Mouse (Mus musculus): ENCODE results near the gene Phip.

Phip gene

GRCm38 (mm10) chr9:82975342-82976215, at the start of gene Phip:
Gene Phip, minus strand, starts transcription at chr9:82975516.
- peak; percentile 87 for DNase-seq (ENCODE audit: low spot score)

GRCm38 (mm10) chr9:83023724-83024123, 48.4 kb upstream of the Phip start:
- no peak for DNase-seq (ENCODE audit: low spot score)

- DNase-seq (ENCODE audit: low spot score) = no peak
Measured at GRCm38 (mm10) chr9:83014516-83014915, 39.2 kb upstream of the Phip start.

GRCm38 (mm10) chr9:83008306-83008705, 33.0 kb upstream of the Phip start:
- no peak for DNase-seq (ENCODE audit: low spot score)

- DNase-seq (ENCODE audit: low spot score) = no peak
Measured at GRCm38 (mm10) chr9:83001342-83001741, 26.0 kb upstream of the Phip start.

GRCm38 (mm10) chr9:82997765-82998500, 22.6 kb upstream of the Phip start:
- DNase-seq (ENCODE audit: low spot score) = no peak

- DNase-seq (ENCODE audit: low spot score) = no peak
Measured at GRCm38 (mm10) chr9:82976936-82977335, 1.6 kb upstream of the Phip start.

GRCm38 (mm10) chr9:82976219-82976618, 903 bp upstream of the Phip start:
- DNase-seq (ENCODE audit: low spot score) = no peak

GRCm38 (mm10) chr9:82974962-82975341, 364 bp downstream of the Phip start:
- DNase-seq (ENCODE audit: low spot score) = no peak

GRCm38 (mm10) chr9:82974187-82974861, 992 bp downstream of the Phip start:
- DNase-seq (ENCODE audit: low spot score) = peak; percentile 83

GRCm38 (mm10) chr9:82973321-82973892, 1.9 kb downstream of the Phip start:
- DNase-seq (ENCODE audit: low spot score) = no peak

- DNase-seq (ENCODE audit: low spot score) = no peak
Measured at GRCm38 (mm10) chr9:82971433-82971832, 3.9 kb downstream of the Phip start.

- no peak for DNase-seq (ENCODE audit: low spot score)
Measured at GRCm38 (mm10) chr9:82967076-82967621, 8.2 kb downstream of the Phip start.

GRCm38 (mm10) chr9:82963981-82964380, 11.3 kb downstream of the Phip start:
- DNase-seq (ENCODE audit: low spot score) = no peak

- no peak for DNase-seq (ENCODE audit: low spot score)
Measured at GRCm38 (mm10) chr9:82961352-82961751, 14.0 kb downstream of the Phip start.

- DNase-seq (ENCODE audit: low spot score) = no peak
Measured at GRCm38 (mm10) chr9:82955267-82955666, 20.0 kb downstream of the Phip start.

- no peak for DNase-seq (ENCODE audit: low spot score)
Measured at GRCm38 (mm10) chr9:82952330-82952729, 23.0 kb downstream of the Phip start.

GRCm38 (mm10) chr9:82951435-82952004, 23.8 kb downstream of the Phip start:
- DNase-seq (ENCODE audit: low spot score) = no peak

GRCm38 (mm10) chr9:82907246-82907645, 68.1 kb downstream of the Phip start:
- DNase-seq (ENCODE audit: low spot score) = no peak

GRCm38 (mm10) chr9:82888645-82889044, 86.7 kb downstream of the Phip start:
- DNase-seq (ENCODE audit: low spot score) = peak; percentile 5

- no peak for DNase-seq (ENCODE audit: low spot score)
Measured at GRCm38 (mm10) chr9:82884177-82884576, 91.1 kb downstream of the Phip start.

GRCm38 (mm10) chr9:82877078-82877477, 98.2 kb downstream of the Phip start:
- no peak for DNase-seq (ENCODE audit: low spot score)
